Mouse (Mus musculus): ENCODE data around the gene Osbpl6. TPM values are rescaled to one million over a fixed set of nuclear protein-coding genes. Genes with fewer than 3 reads are reported as not detected.

Osbpl6 gene
- total and polyA plus RNA-seq, 3 experiments, result 0.22 TPM; not detected in 2

- no peaks in the 10 kb centered on the region for H3K27me3 ChIP-seq (ENCODE audit: insufficient read depth, low read length)
- no peak overlapping the region for H3K4me3 ChIP-seq (ENCODE audit: low read depth, low read length)
- ATAC-seq (ENCODE audit: extremely low read depth, insufficient number of reproducible peaks, low FRiP score, poor library complexity, severe bottlenecking), result no peak
- no peaks in the 10 kb centered on the region for H3K4me1 ChIP-seq (ENCODE audit: insufficient read depth, low read depth, low read length)
- no peak for DNase-seq (ENCODE audit: low spot score)
- no peaks in the 10 kb centered on the region for H3K9me3 ChIP-seq (replicated peaks)
- TF ChIP-seq POLR2AphosphoS5 (IDR thresholded peaks at IDR 0.05; ENCODE audit: insufficient replicate concordance, low read depth, low read length) (no peak), GATA2 (IDR thresholded peaks at IDR 0.05; ENCODE audit: borderline replicate concordance, low read depth, low read length) (no peak), CTCF (IDR thresholded peaks at IDR 0.05; ENCODE audit: low read depth, low read length) (no peak), GATA1 (IDR thresholded peaks at IDR 0.05; ENCODE audit: borderline replicate concordance, low read length) (no peak), TAL1 (conservative IDR thresholded peaks at IDR 0.05; ENCODE audit: low read depth, low read length) (no peak)
- H3K36me3 ChIP-seq (replicated peaks), result no peaks in the 10 kb centered on the region
Measured at GRCm38 (mm10) chr2:76563862-76564261, 157.6 kb downstream of the Osbpl6 start.

GRCm38 (mm10) chr2:76566933-76567551 is 160.7 kb downstream of the Osbpl6 start:
- H3K4me1 ChIP-seq (ENCODE audit: insufficient read depth, low read depth, low read length), result no peaks in the 10 kb centered on the region
- DNase-seq (ENCODE audit: low spot score), result no peak
- ATAC-seq (ENCODE audit: extremely low read depth, insufficient number of reproducible peaks, low FRiP score, poor library complexity, severe bottlenecking), result no peak
- no peak for TF ChIP-seq CTCF (IDR thresholded peaks at IDR 0.05; ENCODE audit: low read depth, low read length)
- TF ChIP-seq GATA1 (IDR thresholded peaks at IDR 0.05; ENCODE audit: borderline replicate concordance, low read length), result no peak
- no peak for TF ChIP-seq TAL1 (conservative IDR thresholded peaks at IDR 0.05; ENCODE audit: low read depth, low read length)
- TF ChIP-seq GATA2 (IDR thresholded peaks at IDR 0.05; ENCODE audit: borderline replicate concordance, low read depth, low read length), result no peak
- no peak for TF ChIP-seq POLR2AphosphoS5 (IDR thresholded peaks at IDR 0.05; ENCODE audit: insufficient replicate concordance, low read depth, low read length)
- no peak overlapping the region for H3K4me3 ChIP-seq (ENCODE audit: low read depth, low read length)
- no peaks in the 10 kb centered on the region for H3K27me3 ChIP-seq (ENCODE audit: insufficient read depth, low read length)
- no peaks in the 10 kb centered on the region for H3K36me3 ChIP-seq (replicated peaks)
- no peaks in the 10 kb centered on the region for H3K9me3 ChIP-seq (replicated peaks)

- no peaks in the 10 kb centered on the region for H3K4me1 ChIP-seq (ENCODE audit: insufficient read depth, low read depth, low read length)
- H3K27me3 ChIP-seq (ENCODE audit: insufficient read depth, low read length), result peaks cover 5% of the 10 kb centered on the region; the same call in 1 of the 2 replicates
- no peak overlapping the region for H3K4me3 ChIP-seq (ENCODE audit: low read depth, low read length)
- DNase-seq (ENCODE audit: low spot score) (no peak), ATAC-seq (ENCODE audit: extremely low read depth, insufficient number of reproducible peaks, low FRiP score, poor library complexity, severe bottlenecking) (no peak)
- no peak for TF ChIP-seq GATA2 (IDR thresholded peaks at IDR 0.05; ENCODE audit: borderline replicate concordance, low read depth, low read length)
- TF ChIP-seq POLR2AphosphoS5 (IDR thresholded peaks at IDR 0.05; ENCODE audit: insufficient replicate concordance, low read depth, low read length), result no peak
- H3K36me3 ChIP-seq (replicated peaks), result no peaks in the 10 kb centered on the region
- H3K9me3 ChIP-seq (replicated peaks), result no peaks in the 10 kb centered on the region
Measured at GRCm38 (mm10) chr2:76571543-76571942, 165.2 kb downstream of the Osbpl6 start.

- no peak for TF ChIP-seq GATA1 (IDR thresholded peaks at IDR 0.05; ENCODE audit: borderline replicate concordance, low read length)
- no peak for TF ChIP-seq TAL1 (conservative IDR thresholded peaks at IDR 0.05; ENCODE audit: low read depth, low read length)
- no peak for TF ChIP-seq POLR2AphosphoS5 (IDR thresholded peaks at IDR 0.05; ENCODE audit: insufficient replicate concordance, low read depth, low read length)
- TF ChIP-seq GATA2 (IDR thresholded peaks at IDR 0.05; ENCODE audit: borderline replicate concordance, low read depth, low read length), result no peak
- TF ChIP-seq CTCF (IDR thresholded peaks at IDR 0.05; ENCODE audit: low read depth, low read length), result no peak
- H3K9me3 ChIP-seq (replicated peaks), result no peaks in the 10 kb centered on the region
- no peak overlapping the region for H3K4me3 ChIP-seq (ENCODE audit: low read depth, low read length)
- no peak for ATAC-seq (ENCODE audit: extremely low read depth, insufficient number of reproducible peaks, low FRiP score, poor library complexity, severe bottlenecking)
- H3K36me3 ChIP-seq (replicated peaks), result no peaks in the 10 kb centered on the region
- H3K4me1 ChIP-seq (ENCODE audit: insufficient read depth, low read depth, low read length), result no peaks in the 10 kb centered on the region
- DNase-seq (ENCODE audit: low spot score), result no peak
- H3K27me3 ChIP-seq (ENCODE audit: insufficient read depth, low read length), result no peaks in the 10 kb centered on the region
Measured at GRCm38 (mm10) chr2:76578911-76579310, 172.6 kb downstream of the Osbpl6 start.

- TF ChIP-seq POLR2AphosphoS5 (IDR thresholded peaks at IDR 0.05; ENCODE audit: insufficient replicate concordance, low read depth, low read length), result no peak
- Histone ChIP-seq H3K36me3 (replicated peaks) (no peaks in the 10 kb centered on the region), H3K9me3 (replicated peaks) (no peaks in the 10 kb centered on the region), H3K27me3 (ENCODE audit: insufficient read depth, low read length) (no peaks in the 10 kb centered on the region), H3K4me1 (ENCODE audit: insufficient read depth, low read depth, low read length) (no peaks in the 10 kb centered on the region), H3K4me3 (ENCODE audit: low read depth, low read length) (no peak overlapping the region)
- ATAC-seq (ENCODE audit: extremely low read depth, insufficient number of reproducible peaks, low FRiP score, poor library complexity, severe bottlenecking), result no peak
- no peak for DNase-seq (ENCODE audit: low spot score)
Measured at GRCm38 (mm10) chr2:76585090-76585489, 178.8 kb downstream of the Osbpl6 start.

- no peak for DNase-seq (ENCODE audit: low spot score)
Measured at GRCm38 (mm10) chr2:76586906-76587305, 180.6 kb downstream of the Osbpl6 start.

More at GRCm38 (mm10) chr2:76586906-76587305, 180.6 kb downstream of the Osbpl6 start:
- no peak for TF ChIP-seq GATA2 (IDR thresholded peaks at IDR 0.05; ENCODE audit: borderline replicate concordance, low read depth, low read length)
- no peak for TF ChIP-seq GATA1 (IDR thresholded peaks at IDR 0.05; ENCODE audit: borderline replicate concordance, low read length)
- TF ChIP-seq CTCF (IDR thresholded peaks at IDR 0.05; ENCODE audit: low read depth, low read length), result no peak
- TF ChIP-seq POLR2AphosphoS5 (IDR thresholded peaks at IDR 0.05; ENCODE audit: insufficient replicate concordance, low read depth, low read length), result no peak
- no peak for TF ChIP-seq TAL1 (conservative IDR thresholded peaks at IDR 0.05; ENCODE audit: low read depth, low read length)
- H3K9me3 ChIP-seq (replicated peaks), result no peaks in the 10 kb centered on the region
- no peak overlapping the region for H3K4me3 ChIP-seq (ENCODE audit: low read depth, low read length)
- ATAC-seq (ENCODE audit: extremely low read depth, insufficient number of reproducible peaks, low FRiP score, poor library complexity, severe bottlenecking), result no peak
- no peaks in the 10 kb centered on the region for H3K27me3 ChIP-seq (ENCODE audit: insufficient read depth, low read length)
- H3K4me1 ChIP-seq (ENCODE audit: insufficient read depth, low read depth, low read length), result no peaks in the 10 kb centered on the region
- H3K36me3 ChIP-seq (replicated peaks), result no peaks in the 10 kb centered on the region
